Mouse (Mus musculus) spleen, postnatal 0 days (tissue): ENCODE data around the gene Stam. TPM values are rescaled to one million over a fixed set of nuclear protein-coding genes. Genes with fewer than 3 reads are reported as not detected.

Experiments
- polyA plus RNA-seq: library from polyadenylated mRNA; unstranded; fragments of >200 nt; fragmentation: Nextera tagmentation; extraction: Ambion mirVana; gene quantifications from 2 replicates; pipeline ENCODE4 v1.2.1, GENCODE M21; 2015

The Stam gene
- 22.2 and 22.3 TPM in 2 replicates for polyA plus RNA-seq

GRCm38 (mm10) chr2:14073362-14074220, at the start of gene Stam:
TSS of gene Stam (plus strand) at chr2:14074098.

DNA sequence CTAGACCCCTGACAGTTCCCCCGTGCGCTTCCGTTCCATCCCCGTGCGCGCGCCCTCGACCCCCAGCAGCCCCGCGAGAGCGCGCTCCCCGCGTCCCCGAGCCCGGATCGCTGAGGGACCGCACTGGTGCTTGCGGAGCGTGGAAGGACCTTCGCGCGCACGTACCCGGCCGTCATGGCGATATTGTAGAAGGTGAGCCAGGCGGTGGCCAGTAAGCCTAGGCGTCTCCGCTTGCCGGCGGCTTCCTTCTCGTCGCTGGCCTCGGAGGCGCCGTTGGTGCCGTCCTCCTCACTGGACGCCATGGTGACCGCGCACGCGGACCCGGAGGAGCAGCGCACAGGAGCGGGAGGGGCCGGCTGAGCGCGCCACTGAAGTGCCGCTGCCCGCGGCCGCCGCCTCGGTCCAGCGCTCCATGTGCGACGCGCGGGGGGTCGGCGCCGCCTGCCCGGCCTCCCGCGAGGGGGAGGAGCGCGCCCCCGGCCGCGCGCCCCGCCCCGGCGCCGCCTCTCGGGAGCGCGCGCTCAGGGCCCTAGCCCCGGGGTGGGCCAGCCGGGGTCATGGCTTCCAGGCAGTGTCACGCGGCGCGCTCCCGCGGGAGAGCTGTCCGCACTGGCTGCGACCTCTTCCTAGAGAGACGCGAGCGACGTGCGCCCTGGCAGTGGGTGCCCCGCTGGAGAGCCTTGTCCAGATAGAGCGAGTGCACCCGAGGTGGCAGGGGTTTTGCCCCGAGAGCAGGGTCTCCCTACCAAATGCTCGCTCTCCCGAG, 18.1 kb upstream of the Stam start, which contains the start of gene Hacd1:
Hacd1 (minus strand) TSS at position 570 of the 766 bp plus-strand sequence.

GRCm38 (mm10) chr2:14174334-14174733, 100.4 kb downstream of the Stam start, which contains the start of gene Tmem236:
TSS of gene Tmem236 (plus strand) at chr2:14174523.

Other genes starting within 250 kb of the Stam start
- 66.7 and 74.6 TPM in 2 replicates for gene Hacd1, start 18.0 kb upstream of the Stam start, polyA plus RNA-seq
- 0.05 TPM in 1 of 2 replicates, not detected in the other for gene Tmem236, start 100.4 kb downstream of the Stam start, polyA plus RNA-seq
- 8.0 and 13.1 TPM in 2 replicates for gene Mrc1, start 155.3 kb downstream of the Stam start, polyA plus RNA-seq